Mouse (Mus musculus): ENCODE measurements at regions not wholly inside any gene's neighbourhood (a gene's known extent, or its start where the extent isn't known, plus 50 kb on each side); places are given as distances from the start of the nearest gene placed in this dataset.

DNA sequence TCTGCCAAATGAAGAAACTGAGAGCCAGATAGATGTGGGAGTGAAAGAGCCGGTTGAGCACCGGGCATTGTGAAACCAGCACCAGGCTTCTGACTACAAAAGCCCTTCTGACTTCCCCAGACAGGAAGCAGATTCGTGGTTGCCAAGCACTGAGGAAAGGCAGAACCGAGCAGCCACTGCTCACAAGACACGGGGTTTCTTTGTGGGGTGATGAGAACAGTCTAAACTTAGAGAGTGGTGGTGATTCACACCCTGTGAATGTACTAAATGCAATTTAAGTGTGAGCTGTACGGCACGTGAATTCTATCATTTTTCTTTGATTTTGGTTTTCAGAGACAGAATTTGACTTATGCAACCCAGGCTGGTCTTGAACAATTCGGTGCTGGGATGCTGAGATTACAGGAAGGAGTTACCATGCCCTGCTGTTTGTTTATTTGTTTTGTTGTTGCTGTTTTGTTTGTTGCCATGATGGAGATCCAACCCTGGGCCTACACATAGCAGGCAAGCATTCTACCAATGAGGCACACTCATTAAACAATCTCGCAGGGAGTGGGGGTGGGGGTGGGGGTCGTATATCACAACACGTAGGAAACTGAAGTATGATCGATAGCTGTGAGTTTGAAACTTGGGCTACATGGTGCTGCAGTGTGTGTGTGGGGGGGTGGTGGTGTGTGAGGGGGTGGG, 1177.0 kb downstream of the 4930447A16Rik start:
- Histone ChIP-seq H3K9ac (ENCODE audit: low read depth, low read length) (no peak overlapping the region), H3K36me3 (ENCODE audit: control insufficient read depth, insufficient read depth, low read length) (no peaks in the 10 kb centered on the region), H3K9me3 (ENCODE audit: control insufficient read depth, low read length) (no peaks in the 10 kb centered on the region), H3K4me2 (ENCODE audit: low read depth, low read length) (no peak overlapping the region), H3K4me1 (ENCODE audit: control insufficient read depth, insufficient read depth, low read length) (0 out of 2 replicates have a peak, but pooled peaks cover 3% of the 10 kb centered on the region), H3K27ac (ENCODE audit: low read length) (no peak overlapping the region), H3K4me3 (ENCODE audit: low read length) (no peak overlapping the region), H3K27me3 (replicated peaks; ENCODE audit: control insufficient read depth, insufficient read depth, low read length) (no peaks in the 10 kb centered on the region)
- WGBS: 52% methylated on average over 12 of the region's 12 CpGs
- no peak for ATAC-seq

DNA sequence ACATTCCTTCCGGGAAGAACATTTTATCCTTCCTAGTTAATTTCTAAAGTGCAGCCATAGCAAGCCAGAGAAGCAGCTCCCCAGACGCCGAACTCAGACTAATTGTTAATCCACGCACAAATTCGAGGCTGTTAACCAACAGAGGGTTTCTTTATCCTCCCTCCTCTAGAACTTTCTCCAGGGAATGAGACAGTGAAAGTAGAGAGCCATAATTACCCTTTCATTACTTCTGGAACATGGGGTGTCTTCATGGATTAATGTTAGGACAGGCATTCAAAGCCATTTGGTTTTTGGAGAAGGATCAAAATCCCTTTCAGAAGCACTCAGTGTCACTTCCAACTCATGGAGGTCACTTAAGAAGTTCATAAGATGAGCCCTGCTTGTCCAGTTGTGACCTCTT, 1178.6 kb downstream of the 4930447A16Rik start:
- H3K4me1 ChIP-seq (ENCODE audit: control insufficient read depth, insufficient read depth, low read length): 0 out of 2 replicates have a peak, but pooled peaks cover 3% of the 10 kb centered on the region
- no peak overlapping the region for H3K4me2 ChIP-seq (ENCODE audit: low read depth, low read length)
- 83% methylated on average over 5 of the region's 5 CpGs for WGBS
- no peak for ATAC-seq
- no peak overlapping the region for H3K9ac ChIP-seq (ENCODE audit: low read depth, low read length)
- no peaks in the 10 kb centered on the region for H3K9me3 ChIP-seq (ENCODE audit: control insufficient read depth, low read length)
- H3K27me3 ChIP-seq (replicated peaks; ENCODE audit: control insufficient read depth, insufficient read depth, low read length): no peaks in the 10 kb centered on the region
- no peak overlapping the region for H3K4me3 ChIP-seq (ENCODE audit: low read length)
- no peak overlapping the region for H3K27ac ChIP-seq (ENCODE audit: low read length)
- no peaks in the 10 kb centered on the region for H3K36me3 ChIP-seq (ENCODE audit: control insufficient read depth, insufficient read depth, low read length)

DNA sequence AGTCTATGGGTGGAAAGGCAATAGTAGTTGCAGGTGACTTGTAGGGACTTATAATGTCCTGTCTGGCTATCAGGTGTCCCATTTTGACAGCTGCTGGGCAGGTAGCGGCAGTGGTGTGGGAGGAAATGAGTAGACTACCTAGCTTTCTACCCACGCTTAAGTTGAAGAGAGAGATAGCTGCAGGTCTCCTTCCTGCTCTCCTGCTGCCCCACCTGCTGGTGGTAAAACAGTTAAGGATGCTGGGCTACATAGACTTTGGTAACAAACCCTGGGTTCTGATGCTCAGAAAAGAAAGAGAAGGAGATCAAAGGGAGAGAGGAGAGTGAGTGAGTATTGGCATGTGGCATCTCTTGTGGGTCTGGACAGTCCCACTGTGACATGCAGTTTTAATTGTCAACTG, 1182.0 kb downstream of the 4930447A16Rik start:
- Histone ChIP-seq H3K9me3 (ENCODE audit: control insufficient read depth, low read length) (no peaks in the 10 kb centered on the region), H3K27ac (ENCODE audit: low read length) (no peak overlapping the region), H3K27me3 (replicated peaks; ENCODE audit: control insufficient read depth, insufficient read depth, low read length) (no peaks in the 10 kb centered on the region), H3K9ac (ENCODE audit: low read depth, low read length) (no peak overlapping the region), H3K36me3 (ENCODE audit: control insufficient read depth, insufficient read depth, low read length) (no peaks in the 10 kb centered on the region), H3K4me3 (ENCODE audit: low read length) (no peak overlapping the region), H3K4me2 (ENCODE audit: low read depth, low read length) (no peak overlapping the region), H3K4me1 (ENCODE audit: control insufficient read depth, insufficient read depth, low read length) (0 out of 2 replicates have a peak, but pooled peaks cover 1% of the 10 kb centered on the region)
- no peak for ATAC-seq
- WGBS: 53% methylated on average over 2 of the region's 2 CpGs

DNA sequence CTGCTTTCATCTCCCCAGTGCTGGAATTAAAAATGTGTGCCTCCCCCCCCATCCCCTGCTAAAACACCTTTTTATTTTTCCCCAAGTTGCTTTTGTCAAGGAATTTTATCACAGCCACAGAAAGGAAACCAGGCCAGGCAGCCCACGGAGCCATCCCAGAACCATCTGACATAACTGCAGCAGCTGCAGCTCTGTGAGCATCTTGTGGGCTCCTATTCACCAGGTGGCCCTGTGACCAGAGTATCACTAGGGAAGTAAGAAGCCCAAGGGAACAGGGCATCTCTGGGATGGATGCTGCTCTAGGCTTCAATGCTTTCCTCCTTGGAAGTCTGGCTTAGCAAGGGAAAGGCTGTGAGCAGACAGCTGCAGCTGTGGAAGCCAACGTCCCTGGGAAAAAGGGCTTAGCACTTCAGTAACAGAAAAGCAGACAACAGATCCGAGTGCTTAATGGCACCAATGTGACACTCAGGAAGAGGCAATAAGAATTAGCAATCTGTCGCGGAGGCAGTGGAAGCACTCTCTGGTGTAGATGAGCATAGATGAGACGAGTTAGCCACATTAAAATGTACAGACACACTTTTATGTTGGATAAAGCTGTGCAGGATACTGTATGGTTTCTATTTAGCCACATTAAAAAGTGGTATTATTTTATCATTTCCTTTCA, 1183.0 kb downstream of the 4930447A16Rik start:
- H3K27me3 ChIP-seq (replicated peaks; ENCODE audit: control insufficient read depth, insufficient read depth, low read length): no peaks in the 10 kb centered on the region
- no peak overlapping the region for H3K4me2 ChIP-seq (ENCODE audit: low read depth, low read length)
- H3K4me1 ChIP-seq (ENCODE audit: control insufficient read depth, insufficient read depth, low read length): no peaks in the 10 kb centered on the region
- no peak overlapping the region for H3K4me3 ChIP-seq (ENCODE audit: low read length)
- no peak overlapping the region for H3K9ac ChIP-seq (ENCODE audit: low read depth, low read length)
- no peaks in the 10 kb centered on the region for H3K36me3 ChIP-seq (ENCODE audit: control insufficient read depth, insufficient read depth, low read length)
- H3K9me3 ChIP-seq (ENCODE audit: control insufficient read depth, low read length): no peaks in the 10 kb centered on the region
- H3K27ac ChIP-seq (ENCODE audit: low read length): no peak overlapping the region
- ATAC-seq: no peak
- WGBS: 73% methylated on average over 6 of the region's 6 CpGs

DNA sequence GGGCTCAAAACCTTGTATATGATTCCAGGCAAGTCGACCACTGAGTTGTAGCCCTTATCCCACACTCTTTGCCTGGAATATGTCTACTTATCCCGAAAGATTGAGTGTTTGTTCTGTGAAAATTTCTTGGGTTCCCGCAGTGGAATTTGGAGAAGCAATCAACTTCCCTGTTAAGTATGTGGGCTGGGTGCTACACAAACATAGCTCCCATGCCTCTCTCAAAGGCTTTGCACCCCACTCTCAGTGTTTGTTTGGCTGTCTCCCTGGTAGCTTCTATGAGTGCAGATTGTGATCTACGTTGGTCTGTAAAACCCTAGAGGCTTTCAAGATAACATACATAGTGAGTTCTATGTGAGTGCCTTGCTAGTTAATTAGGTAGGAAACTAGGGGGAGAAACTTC, 1184.2 kb downstream of the 4930447A16Rik start:
- no peak for ATAC-seq
- 86% methylated on average over 4 of the region's 4 CpGs for WGBS

More for the DNA sequence above, 1184.2 kb downstream of the 4930447A16Rik start:
- H3K9me3 ChIP-seq (ENCODE audit: control insufficient read depth, low read length): no peaks in the 10 kb centered on the region
- no peak overlapping the region for H3K9ac ChIP-seq (ENCODE audit: low read depth, low read length)
- no peaks in the 10 kb centered on the region for H3K27me3 ChIP-seq (replicated peaks; ENCODE audit: control insufficient read depth, insufficient read depth, low read length)
- no peak overlapping the region for H3K4me3 ChIP-seq (ENCODE audit: low read length)
- H3K27ac ChIP-seq (ENCODE audit: low read length): no peak overlapping the region
- no peaks in the 10 kb centered on the region for H3K36me3 ChIP-seq (ENCODE audit: control insufficient read depth, insufficient read depth, low read length)
- H3K4me2 ChIP-seq (ENCODE audit: low read depth, low read length): no peak overlapping the region
- no peaks in the 10 kb centered on the region for H3K4me1 ChIP-seq (ENCODE audit: control insufficient read depth, insufficient read depth, low read length)

All from intestine, embryonic 16.5 days (tissue).